Mouse (Mus musculus): ENCODE data around the gene Mcrip2.

GRCm38 (mm10) chr17:25877025-25877424 lies 8.5 kb upstream of the Mcrip2 start:
- TF ChIP-seq CTCF (IDR thresholded peaks at IDR 0.05; ENCODE audit: low read depth, low read length) (no peak), POLR2A (IDR thresholded peaks at IDR 0.05; ENCODE audit: borderline replicate concordance, low read depth, low read length) (no peak)
